Mouse (Mus musculus): ENCODE data around the gene Sh3gl2.

DNA sequence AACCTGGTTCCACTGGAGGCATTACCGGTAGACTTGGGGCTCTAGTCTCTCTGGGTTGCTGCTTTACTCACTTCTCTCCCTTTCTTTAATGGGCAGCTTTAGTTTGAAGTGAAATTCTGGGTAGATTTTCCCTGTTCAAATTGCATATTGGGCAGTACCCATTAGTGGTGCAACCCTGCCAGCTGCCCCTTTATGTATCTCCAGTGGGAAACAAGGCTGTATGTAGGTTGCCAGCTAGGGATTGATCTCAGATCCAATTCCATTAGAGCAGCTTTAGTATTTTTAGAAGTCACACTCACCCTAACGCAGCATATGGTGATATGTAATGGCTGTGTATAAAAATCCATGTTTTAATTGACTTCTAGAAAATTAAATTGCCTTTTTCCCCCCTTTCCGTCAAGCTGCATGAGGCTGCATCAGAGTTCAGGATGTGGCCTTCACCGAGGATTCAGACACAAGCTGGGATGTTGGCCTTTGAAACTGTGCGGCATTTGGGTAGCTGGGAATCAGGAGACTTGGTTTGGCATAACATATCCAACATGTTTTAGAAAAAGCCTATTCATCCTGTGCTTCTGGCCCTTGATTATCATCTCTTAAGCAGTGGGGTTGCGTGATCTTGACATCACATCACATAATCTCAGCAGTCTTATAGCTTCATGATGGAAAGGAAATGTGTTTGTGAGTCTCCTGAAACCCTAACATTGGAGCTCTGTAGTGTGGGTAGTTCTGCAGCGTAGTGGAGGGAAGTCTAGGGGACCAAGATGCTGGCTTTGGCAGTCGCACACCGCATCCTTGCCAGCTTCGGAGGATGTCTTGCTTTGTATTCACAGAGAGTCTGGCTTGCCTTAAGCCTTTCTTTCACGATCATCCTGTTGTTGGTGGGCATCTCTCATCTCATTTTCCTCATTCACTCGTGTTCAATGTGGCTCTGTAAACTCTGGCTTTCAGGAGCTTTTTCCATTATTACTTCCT lies 56.0 kb downstream of the Sh3gl2 start:
- no peak for TF ChIP-seq POLR2A (IDR thresholded peaks at IDR 0.05; ENCODE audit: extremely low read depth, insufficient read depth, low read length)
- TF ChIP-seq CTCF (IDR thresholded peaks at IDR 0.05; ENCODE audit: extremely low read depth, insufficient read depth, low read length), result no peak
